Mouse (Mus musculus) megakaryocyte, embryonic 14.5 days (primary cell): ENCODE measurements around the gene Gstm3.

Source experiments
- FLI1 ChIP-seq: IDR thresholded peaks from 2 replicates; pipeline ENCODE4 v1.6.1; 2012; ENCODE audit warnings: low read length, inconsistent platforms, mixed read lengths
- GATA1 ChIP-seq: IDR thresholded peaks from 3 replicates; pipeline ENCODE4 v1.6.1; 2012; ENCODE audit warnings: mixed read lengths, low read length, inconsistent platforms, borderline replicate concordance

DNA sequence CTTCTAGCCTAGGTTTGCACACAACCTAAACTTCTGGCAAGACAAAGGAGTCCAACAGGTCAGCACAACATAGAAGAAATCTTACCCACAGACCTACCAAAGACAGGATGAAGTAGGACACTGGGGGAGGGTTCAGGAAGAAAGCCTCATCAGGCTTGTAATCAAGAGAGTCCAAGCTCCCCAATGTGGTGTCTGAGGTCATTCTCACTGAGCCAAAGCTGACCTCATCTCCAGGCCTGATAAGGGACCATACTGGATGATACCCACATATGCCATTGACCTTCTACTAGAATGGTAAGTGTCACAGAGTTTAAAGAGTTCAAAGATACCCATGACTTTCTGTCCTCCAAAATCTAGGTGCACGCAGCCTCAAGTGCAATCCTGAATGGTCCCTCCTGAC lies 5.2 kb upstream of the Gstm3 start:
- TF ChIP-seq GATA1 (peak; percentile 46; the same call in 1 of the 3 replicates), FLI1 (no peak)
